Mouse (Mus musculus) heart, embryonic 15.5 days (tissue): ENCODE data around the gene Dctn1. TPM values are rescaled to one million over a fixed set of nuclear protein-coding genes. Genes with fewer than 3 reads are reported as not detected.
A peak's percentile ranks its signal among the peaks of the same experiment; 100 is the strongest.
"Not testable (repeated sequence)": the region's sequence is repeated elsewhere in the genome, so short reads cannot be mapped to it uniquely, and the experiment has no call there.

Experiments used
- ATAC-seq: fragments of 200-750 bp; cut with Nextera tagmentation; replicated peaks from 2 replicates; pipeline ENCODE4 v1.8.0; 2017; ENCODE audit warnings: low read depth, moderate TSS enrichment; ENCODE audit not compliant: insufficient number of reproducible peaks, insufficient read depth, low FRiP score
- H3K27ac ChIP-seq: fragments of 300-500 bp; sonication (generic); 2 replicates; pipeline ENCODE4 v1.5.1; 2015; ENCODE audit warnings: mild to moderate bottlenecking, inconsistent platforms
- H3K27me3 ChIP-seq: fragments of 300-500 bp; sonication (generic); 2 replicates; pipeline ENCODE4 v1.6.1; 2015; ENCODE audit warnings: inconsistent platforms
- H3K36me3 ChIP-seq: fragments of 300-500 bp; sonication (generic); 2 replicates; pipeline ENCODE4 v1.6.1; 2015; ENCODE audit warnings: mild to moderate bottlenecking, inconsistent platforms
- H3K4me1 ChIP-seq: fragments of 300-500 bp; sonication (generic); replicated peaks from 2 replicates; pipeline ENCODE4 v1.6.1; 2015; ENCODE audit warnings: inconsistent platforms
- H3K4me2 ChIP-seq: fragments of 300-500 bp; sonication (generic); 2 replicates; pipeline ENCODE4 v1.6.1; 2015; ENCODE audit warnings: inconsistent platforms, mild to moderate bottlenecking, moderate library complexity
- H3K4me3 ChIP-seq: fragments of 300-500 bp; sonication (generic); 2 replicates; pipeline ENCODE4 v1.5.1; 2015; ENCODE audit warnings: mild to moderate bottlenecking, inconsistent platforms
- H3K9ac ChIP-seq: fragments of 300-500 bp; sonication (generic); 2 replicates; pipeline ENCODE4 v1.6.1; 2015; ENCODE audit warnings: mild to moderate bottlenecking, inconsistent platforms
- H3K9me3 ChIP-seq: fragments of 300-500 bp; sonication (generic); replicated peaks from 2 replicates; pipeline ENCODE4 v1.6.1; 2016; ENCODE audit warnings: inconsistent platforms
- WGBS: fragments of 180-500 bp; shearing (Covaris S2); methylation state at CpG from one replicate; pipeline ENCODE4 v1.1.7; 2015; ENCODE audit warnings: mixed read lengths; 5-methylcytosine and 5-hydroxymethylcytosine counted together
- polyA plus RNA-seq: library from polyadenylated mRNA; unstranded; fragments of >200 nt; fragmentation: Nextera tagmentation; extraction: Ambion mirVana; gene quantifications from 2 replicates; pipeline ENCODE4 v1.2.1, GENCODE M21; 2015

The Dctn1 gene
- polyA plus RNA-seq, 1 experiment from 2014 or later: 60.3 TPM

DNA sequence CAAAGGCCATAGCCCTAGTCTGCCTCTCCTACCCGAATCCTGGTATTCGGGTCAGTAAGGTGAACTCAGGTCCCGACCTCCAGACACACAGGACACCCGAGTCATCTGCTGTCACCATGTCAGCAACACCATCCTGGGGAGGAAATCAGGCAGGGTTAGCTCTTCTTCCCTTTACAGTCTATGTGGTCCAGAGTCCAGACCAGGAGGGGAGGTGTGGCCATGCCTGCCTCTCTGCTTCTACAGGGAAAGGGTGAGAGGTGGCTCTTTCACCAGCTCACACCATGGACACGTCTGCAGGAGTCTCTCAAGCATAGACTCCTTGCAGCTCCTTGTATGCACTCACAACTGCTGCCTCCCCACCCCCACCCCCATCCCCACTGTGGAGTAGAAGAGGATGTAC lies 12.2 kb upstream of the Dctn1 start:
- H3K27me3 ChIP-seq: peaks cover 8% of the 10 kb centered on the region; the same call in 1 of the 2 replicates
- H3K36me3 ChIP-seq: peaks cover 16% of the 10 kb centered on the region
- H3K9me3 ChIP-seq: no peaks in the 10 kb centered on the region
- no peak for ATAC-seq
- no peak overlapping the region for H3K4me2 ChIP-seq
- no peak overlapping the region for H3K4me3 ChIP-seq
- H3K4me1 ChIP-seq: peaks cover 11% of the 10 kb centered on the region
- no peak overlapping the region for H3K9ac ChIP-seq
- H3K27ac ChIP-seq: no peak overlapping the region
- 62% methylated on average over 5 of the region's 5 CpGs for WGBS

DNA sequence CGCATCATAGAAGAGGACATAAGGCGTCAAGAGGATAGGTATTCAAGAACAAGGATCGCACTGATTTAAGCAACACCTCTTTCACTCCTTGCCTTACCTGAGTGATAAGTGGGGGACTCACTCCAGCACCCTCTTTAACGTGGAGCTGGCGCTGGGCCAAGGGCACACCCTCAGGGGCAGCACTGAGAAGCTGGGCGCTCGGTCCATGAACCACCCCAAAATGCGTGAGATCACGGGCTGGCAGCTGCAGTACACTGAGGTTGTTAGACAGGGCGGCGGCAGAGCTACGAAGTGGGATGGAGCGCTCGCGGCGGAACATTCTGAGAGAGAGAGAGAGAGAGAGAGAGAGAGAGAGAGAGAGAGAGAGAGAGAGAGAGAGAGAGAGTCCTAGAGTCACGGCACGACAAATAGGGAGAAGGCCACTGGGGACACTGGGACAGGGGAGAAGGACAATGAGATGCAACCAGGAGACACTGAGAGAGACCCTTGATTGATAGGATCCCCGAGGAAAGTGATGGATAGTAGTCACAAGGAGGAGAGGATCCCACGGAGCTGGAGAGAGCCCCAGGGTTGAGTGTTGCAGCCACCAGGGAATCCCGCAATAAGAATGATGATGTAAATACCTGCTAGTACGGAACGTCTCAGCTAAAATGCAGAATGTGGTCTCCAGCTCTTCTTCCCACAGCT lies 10.0 kb upstream of the Dctn1 start:
- H3K9me3 ChIP-seq: no peaks in the 10 kb centered on the region
- peak overlapping the region; percentile 58 for H3K4me3 ChIP-seq
- H3K4me2 ChIP-seq: peak overlapping the region; percentile 78
- 11% methylated on average over 23 of the region's 23 CpGs for WGBS
- H3K27me3 ChIP-seq: peaks cover 17% of the 10 kb centered on the region
- H3K36me3 ChIP-seq: no peaks in the 10 kb centered on the region; the same call in 1 of the 2 replicates
- H3K27ac ChIP-seq: no peak overlapping the region
- ATAC-seq: no peak
- H3K9ac ChIP-seq: peak overlapping the region; percentile 48
- H3K4me1 ChIP-seq: peaks cover 11% of the 10 kb centered on the region

DNA sequence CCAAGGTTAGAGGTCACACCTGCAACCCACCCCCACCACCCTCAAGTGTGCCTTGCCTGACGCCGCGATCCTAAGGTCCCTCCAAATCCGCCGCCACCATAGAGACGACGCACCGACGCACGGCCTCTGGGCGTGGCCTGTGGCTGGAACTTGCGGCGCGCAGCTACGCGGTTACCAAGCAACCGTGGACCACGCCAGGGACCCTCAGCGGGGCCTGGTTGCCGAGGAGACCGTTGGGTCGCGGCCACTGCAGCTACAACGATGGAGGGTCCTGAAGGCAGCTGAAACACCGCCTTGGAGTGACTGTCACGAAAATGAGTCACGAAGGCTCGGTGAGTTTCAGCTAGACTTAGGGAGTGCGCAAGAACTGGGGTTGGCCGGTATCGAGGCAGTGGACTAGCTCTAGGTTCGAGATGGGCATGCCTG lies 9.4 kb upstream of the Dctn1 start, which contains the start of the genes Wdr54 and 1700003E16Rik:
Gene Wdr54, minus strand, starts transcription at position 139 of the 426 bp plus-strand sequence.
Gene 1700003E16Rik, plus strand, starts transcription at position 146 of the 426 bp plus-strand sequence.
- Histone ChIP-seq H3K9ac (peak within 1 kb of the TSS; percentile 48), H3K36me3 (no peaks in the 10 kb centered on the region), H3K4me3 (peak within 1 kb of the TSS; percentile 58), H3K4me1 (peaks cover 13% of the 10 kb centered on the region), H3K27ac (no peak within 1 kb of the TSS), H3K27me3 (peaks cover 23% of the 10 kb centered on the region), H3K4me2 (peak within 1 kb of the TSS; percentile 78), H3K9me3 (no peaks in the 10 kb centered on the region)
- WGBS: 2% methylated on average over 32 of the region's 32 CpGs
- ATAC-seq: peak; percentile 68; the same call in 1 of the 2 replicates

DNA sequence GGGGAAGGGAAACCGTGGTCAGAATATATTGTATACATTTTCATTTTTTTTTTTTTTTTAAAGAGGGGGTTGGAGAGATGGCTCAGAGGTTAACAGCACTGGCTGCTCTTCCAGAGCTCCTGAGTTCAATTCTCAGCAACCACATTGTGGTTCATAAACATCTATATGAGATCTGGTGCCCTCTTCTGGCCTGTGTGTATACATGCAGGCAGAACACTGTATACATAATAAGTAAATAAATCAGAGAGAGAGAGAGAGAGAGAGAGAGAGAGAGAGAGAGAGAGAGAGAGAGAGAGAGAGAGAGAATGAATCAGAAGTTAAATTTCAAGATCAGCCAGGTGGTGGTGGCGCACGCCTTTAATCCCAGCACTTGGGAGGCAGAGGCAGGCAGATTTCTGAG lies 6.3 kb upstream of the Dctn1 start:
- H3K9ac ChIP-seq: not testable (repeated sequence)

DNA sequence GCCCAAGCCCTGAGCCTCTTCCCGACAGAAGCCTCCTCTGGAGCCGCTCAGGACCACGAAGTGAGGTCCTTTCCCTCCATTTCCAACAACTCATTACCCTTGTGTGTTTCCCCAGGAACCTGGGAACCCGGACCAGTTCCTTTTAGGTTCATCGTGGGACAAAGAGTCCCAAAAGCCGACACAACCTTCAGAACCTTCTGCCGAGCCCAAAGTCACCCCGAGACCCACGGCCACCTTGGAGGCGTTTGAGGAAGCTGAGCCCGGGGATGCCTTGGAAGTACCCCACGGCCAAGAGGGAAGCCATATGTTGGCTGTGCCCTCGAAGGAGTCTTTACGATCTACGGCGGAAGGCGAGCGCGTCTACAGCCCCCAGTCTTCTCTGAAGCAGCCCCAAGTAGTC lies 4.3 kb upstream of the Dctn1 start:
- H3K9me3 ChIP-seq: no peaks in the 10 kb centered on the region
- peak overlapping the region; percentile 82 for H3K4me2 ChIP-seq
- peaks cover 27% of the 10 kb centered on the region for H3K4me1 ChIP-seq
- H3K27ac ChIP-seq: no peak overlapping the region
- peaks cover 30% of the 10 kb centered on the region for H3K27me3 ChIP-seq
- peak overlapping the region; percentile 46; the same call in 1 of the 2 replicates for H3K9ac ChIP-seq
- no peaks in the 10 kb centered on the region for H3K36me3 ChIP-seq
- 8% methylated on average over 19 of the region's 19 CpGs for WGBS
- ATAC-seq: no peak
- peak overlapping the region; percentile 52 for H3K4me3 ChIP-seq

More for the DNA sequence above, 6.3 kb upstream of the Dctn1 start:
- H3K4me2 ChIP-seq, H3K27ac ChIP-seq, ATAC-seq, H3K4me3 ChIP-seq, H3K9me3 ChIP-seq, H3K36me3 ChIP-seq: not testable (repeated sequence)
- Histone ChIP-seq H3K27me3 (peaks cover 38% of the 10 kb centered on the region), H3K4me1 (peaks cover 31% of the 10 kb centered on the region)
- 32% methylated on average over 3 of the region's 3 CpGs for WGBS

DNA sequence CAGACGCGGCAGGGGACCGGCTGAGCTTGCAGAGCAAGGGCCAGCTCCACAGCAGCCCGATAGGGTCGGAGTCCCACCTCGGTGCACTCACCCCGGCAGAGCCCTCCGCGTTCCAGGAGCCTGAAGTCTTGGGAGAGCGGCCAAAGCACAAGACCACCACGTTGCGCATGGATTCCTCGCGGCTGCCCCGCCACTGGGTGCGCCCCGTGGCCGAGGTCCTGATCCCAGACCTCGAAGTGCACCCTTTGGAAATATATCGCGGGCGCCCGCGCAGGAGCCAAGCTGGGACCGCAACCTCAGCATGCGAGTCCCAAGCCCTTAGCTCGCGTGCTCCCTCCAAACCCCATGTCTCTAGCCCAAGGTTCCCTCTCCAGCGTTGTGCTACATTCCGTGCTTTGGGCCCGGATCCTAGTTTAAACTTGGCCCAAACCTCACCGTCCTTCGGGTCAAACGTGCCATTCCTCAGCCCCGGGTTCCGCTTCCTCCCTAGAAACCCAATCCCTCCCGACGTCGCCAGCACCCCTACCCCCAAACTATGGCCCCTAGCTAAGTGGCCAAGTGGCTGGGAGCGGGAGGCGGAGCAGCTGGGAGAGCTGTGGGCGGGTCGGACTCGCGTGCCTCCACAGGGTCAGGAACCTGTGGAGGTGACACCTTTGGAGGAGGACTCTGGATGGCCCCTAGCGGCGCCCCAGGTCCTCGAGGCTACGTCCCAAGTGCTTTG lies 3.6 kb upstream of the Dctn1 start:
- Histone ChIP-seq H3K27ac (no peak overlapping the region), H3K9me3 (no peaks in the 10 kb centered on the region), H3K4me1 (peaks cover 32% of the 10 kb centered on the region), H3K27me3 (peaks cover 30% of the 10 kb centered on the region), H3K4me3 (peak overlapping the region; percentile 52), H3K36me3 (no peaks in the 10 kb centered on the region), H3K9ac (peak overlapping the region; percentile 46), H3K4me2 (peak overlapping the region; percentile 82)
- ATAC-seq: no peak
- 1% methylated on average over 49 of the region's 49 CpGs for WGBS

DNA sequence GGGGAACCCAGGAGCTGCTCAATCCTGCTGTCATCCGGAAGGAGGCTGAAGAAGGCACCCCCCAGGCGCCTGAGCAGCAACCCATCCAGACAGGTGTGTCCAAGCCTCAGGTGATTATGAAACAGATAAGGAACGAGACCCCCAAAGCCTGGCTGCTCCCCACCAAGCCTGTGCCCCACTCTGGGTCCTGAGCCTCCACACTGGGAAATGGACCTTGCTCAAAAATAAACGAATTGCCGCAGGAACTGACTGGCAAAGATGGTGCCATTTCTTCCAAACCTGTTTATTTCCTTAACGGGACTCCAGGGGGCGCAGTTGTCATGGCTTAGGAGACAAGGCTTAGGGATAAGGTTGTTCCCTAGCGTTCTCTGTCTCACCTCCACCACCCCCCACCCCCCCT lies 3.0 kb upstream of the Dctn1 start:
- no peak for ATAC-seq
- Histone ChIP-seq H3K27ac (no peak overlapping the region), H3K4me3 (peak overlapping the region; percentile 52), H3K9ac (peak overlapping the region; percentile 46; the same call in 1 of the 2 replicates), H3K4me2 (peak overlapping the region; percentile 82), H3K36me3 (no peaks in the 10 kb centered on the region), H3K4me1 (peaks cover 34% of the 10 kb centered on the region), H3K27me3 (peaks cover 30% of the 10 kb centered on the region), H3K9me3 (no peaks in the 10 kb centered on the region)
- WGBS: 0% methylated on average over 8 of the region's 8 CpGs

DNA sequence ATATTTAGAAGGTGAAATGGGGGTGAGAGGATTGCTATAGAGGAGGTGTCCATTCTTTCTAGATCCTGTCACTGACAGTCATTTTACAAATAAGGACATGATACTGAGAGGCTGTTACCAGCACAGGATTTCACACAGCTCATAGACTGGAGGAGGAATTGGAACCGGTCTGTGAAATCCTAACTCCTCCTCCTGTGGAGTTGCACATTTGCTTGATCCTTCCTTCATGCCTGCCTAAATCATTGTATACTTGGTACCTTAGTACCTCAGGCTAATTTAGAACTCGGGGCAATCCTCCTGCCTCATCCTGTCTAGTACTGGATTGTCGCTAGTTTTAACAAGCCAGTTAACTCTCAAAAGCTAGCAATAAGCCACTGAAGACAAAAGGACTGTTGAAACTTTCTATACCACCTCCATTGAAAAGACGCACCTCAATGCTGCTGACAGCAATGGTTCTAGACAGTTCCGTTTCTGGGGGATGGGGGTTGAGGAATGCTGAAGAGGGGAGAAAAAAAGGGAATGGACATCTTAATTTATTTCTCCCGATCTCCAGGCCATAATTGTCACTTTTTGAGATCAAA lies 604 bp upstream of the Dctn1 start:
- ATAC-seq: no peak
- peak overlapping the region; percentile 96 for H3K4me3 ChIP-seq
- H3K4me2 ChIP-seq: peak overlapping the region; percentile 69
- no peaks in the 10 kb centered on the region for H3K9me3 ChIP-seq
- H3K27ac ChIP-seq: peak overlapping the region; percentile 79
- WGBS: 4% methylated on average over 6 of the region's 6 CpGs
- H3K27me3 ChIP-seq: peaks cover 26% of the 10 kb centered on the region
- H3K36me3 ChIP-seq: no peaks in the 10 kb centered on the region
- H3K9ac ChIP-seq: peak overlapping the region; percentile 98
- H3K4me1 ChIP-seq: peaks cover 40% of the 10 kb centered on the region

DNA sequence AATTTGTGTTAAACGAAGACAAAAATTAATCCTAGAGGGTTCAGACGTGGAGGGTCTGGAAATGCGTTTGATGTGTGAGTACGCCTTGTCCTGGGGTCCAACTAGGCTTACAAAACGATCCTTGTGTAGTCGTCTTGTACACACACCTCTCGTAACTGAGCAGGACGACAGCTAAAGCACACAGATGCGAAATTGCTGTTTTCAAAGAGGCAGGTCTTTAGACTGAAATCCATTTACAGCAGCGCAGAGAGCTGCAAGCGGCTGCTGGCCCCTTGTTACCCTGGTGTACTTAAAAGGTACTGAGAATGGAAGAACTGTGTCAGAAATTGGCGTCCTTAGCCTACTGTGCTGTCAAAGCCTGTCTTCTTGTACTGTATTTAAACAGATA lies 517 bp downstream of the Dctn1 start:
- 0% methylated on average over 12 of the region's 12 CpGs for WGBS

DNA sequence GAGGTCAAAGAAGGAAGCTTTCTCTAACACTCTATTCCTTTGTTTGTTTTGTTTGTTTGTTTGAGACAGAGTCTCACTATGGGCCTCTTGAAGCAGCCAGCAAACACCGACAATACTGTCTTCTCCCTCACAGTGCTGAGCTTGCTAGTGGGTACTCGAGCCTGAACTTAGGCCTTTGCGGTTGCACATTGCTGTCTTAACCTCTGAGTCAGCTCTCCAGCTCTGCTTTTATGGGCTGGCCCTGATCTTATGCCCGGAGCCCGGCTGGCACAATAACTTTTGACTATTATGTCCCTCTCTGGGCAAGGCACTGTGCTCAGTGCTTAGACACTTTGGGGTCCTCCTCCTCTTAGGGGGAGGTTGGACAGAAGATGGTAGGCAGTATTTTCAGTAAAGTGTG lies 4.2 kb downstream of the Dctn1 start:
- Histone ChIP-seq H3K9me3 (no peaks in the 10 kb centered on the region), H3K27ac (no peak overlapping the region), H3K4me2 (no peak overlapping the region), H3K9ac (no peak overlapping the region), H3K36me3 (no peaks in the 10 kb centered on the region), H3K4me1 (peaks cover 21% of the 10 kb centered on the region), H3K27me3 (no peaks in the 10 kb centered on the region), H3K4me3 (no peak overlapping the region)
- no peak for ATAC-seq
- WGBS: 82% methylated on average over 5 of the region's 5 CpGs

More for the DNA sequence above, 517 bp downstream of the Dctn1 start:
- peak overlapping the region; percentile 98 for H3K9ac ChIP-seq
- ATAC-seq: no peak
- H3K36me3 ChIP-seq: no peaks in the 10 kb centered on the region
- peak overlapping the region; percentile 96 for H3K4me3 ChIP-seq
- H3K9me3 ChIP-seq: no peaks in the 10 kb centered on the region
- H3K27me3 ChIP-seq: peaks cover 15% of the 10 kb centered on the region
- peak overlapping the region; percentile 79 for H3K27ac ChIP-seq
- peak overlapping the region; percentile 69 for H3K4me2 ChIP-seq
- H3K4me1 ChIP-seq: peaks cover 38% of the 10 kb centered on the region

DNA sequence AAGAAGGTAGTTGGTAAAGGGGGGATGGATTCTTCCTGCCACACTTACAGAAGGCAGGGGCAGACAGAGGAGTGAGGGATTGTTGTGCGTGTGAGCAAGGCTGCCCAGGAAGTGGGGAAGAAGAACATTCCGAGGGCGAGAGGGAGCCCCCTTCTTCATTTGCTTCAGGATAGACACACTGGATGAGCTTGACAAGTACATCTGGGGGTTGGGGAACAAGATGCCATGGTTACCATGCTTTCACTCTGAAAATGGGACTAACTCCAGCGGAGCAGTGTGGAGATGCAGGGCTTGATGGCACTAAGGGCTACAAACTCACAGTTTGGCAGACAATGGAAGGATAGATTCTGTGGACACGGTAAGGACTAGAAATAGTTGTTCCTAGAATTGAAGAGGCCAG lies 5.3 kb downstream of the Dctn1 start:
- Histone ChIP-seq H3K27ac (no peak overlapping the region), H3K4me1 (peaks cover 19% of the 10 kb centered on the region), H3K4me2 (no peak overlapping the region), H3K9ac (no peak overlapping the region), H3K9me3 (no peaks in the 10 kb centered on the region), H3K27me3 (no peaks in the 10 kb centered on the region), H3K36me3 (no peaks in the 10 kb centered on the region), H3K4me3 (no peak overlapping the region)
- WGBS: 74% methylated on average over 5 of the region's 5 CpGs
- ATAC-seq: no peak
